Mouse (Mus musculus): ENCODE results near the gene Dlg1.

Gene Dlg1

GRCm38 (mm10) chr16:31865242-31865641 is 202.0 kb downstream of the Dlg1 start:
- no peak for DNase-seq

GRCm38 (mm10) chr16:31866911-31867310 is 203.7 kb downstream of the Dlg1 start:
- no peak for DNase-seq

GRCm38 (mm10) chr16:31867736-31868135 is 204.5 kb downstream of the Dlg1 start:
- DNase-seq, result no peak

GRCm38 (mm10) chr16:31873721-31874120 is 210.5 kb downstream of the Dlg1 start:
- DNase-seq, result no peak

- DNase-seq, result no peak
These were observed 212.1 kb downstream of the Dlg1 start for GRCm38 (mm10) chr16:31875391-31875790.

GRCm38 (mm10) chr16:31876386-31876785 is 213.1 kb downstream of the Dlg1 start:
- no peak for DNase-seq

- DNase-seq, result peak in 1 of 2 experiments; percentile 23
These were observed 214.8 kb downstream of the Dlg1 start for GRCm38 (mm10) chr16:31878052-31878451.

GRCm38 (mm10) chr16:31878573-31879257 is 215.5 kb downstream of the Dlg1 start, which contains the start of gene Meltf:
Gene Meltf (plus strand): TSS chr16:31878810.
- peak; percentile 84 for DNase-seq

DNA sequence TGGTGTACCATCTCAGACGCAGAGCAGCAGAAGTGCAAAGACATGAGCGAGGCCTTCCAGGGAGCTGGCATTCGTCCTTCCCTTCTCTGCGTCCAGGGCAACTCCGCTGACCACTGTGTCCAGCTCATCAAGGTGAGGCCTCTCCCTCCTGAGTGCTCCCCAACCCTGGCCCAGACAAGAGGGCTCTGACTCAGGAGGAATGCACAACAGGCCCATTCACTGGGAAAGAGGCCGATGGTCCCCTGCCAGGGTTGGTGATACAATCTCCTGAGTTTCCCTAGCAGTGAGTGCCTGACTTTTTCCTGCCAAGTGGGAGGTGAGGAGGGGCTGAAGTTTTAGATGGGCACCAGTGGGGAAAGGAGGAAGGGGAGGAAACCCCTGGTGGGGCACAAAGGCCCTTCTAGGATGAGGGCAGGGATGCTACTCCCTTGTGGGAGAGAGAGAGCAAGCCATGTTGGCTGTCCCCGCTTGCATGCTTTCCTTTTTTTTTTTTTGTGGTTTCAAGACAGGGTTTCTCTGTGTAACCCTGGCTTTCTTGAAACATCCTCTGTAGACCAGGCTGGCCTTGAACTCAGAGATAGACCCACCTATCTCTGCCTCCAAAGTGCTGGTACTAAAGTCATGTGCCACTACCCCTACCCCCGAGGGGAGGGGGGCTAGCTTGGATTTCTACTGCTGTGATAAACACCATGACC is 217.1 kb downstream of the Dlg1 start:
- peak in 1 of 2 experiments; percentile 14 for DNase-seq

DNA sequence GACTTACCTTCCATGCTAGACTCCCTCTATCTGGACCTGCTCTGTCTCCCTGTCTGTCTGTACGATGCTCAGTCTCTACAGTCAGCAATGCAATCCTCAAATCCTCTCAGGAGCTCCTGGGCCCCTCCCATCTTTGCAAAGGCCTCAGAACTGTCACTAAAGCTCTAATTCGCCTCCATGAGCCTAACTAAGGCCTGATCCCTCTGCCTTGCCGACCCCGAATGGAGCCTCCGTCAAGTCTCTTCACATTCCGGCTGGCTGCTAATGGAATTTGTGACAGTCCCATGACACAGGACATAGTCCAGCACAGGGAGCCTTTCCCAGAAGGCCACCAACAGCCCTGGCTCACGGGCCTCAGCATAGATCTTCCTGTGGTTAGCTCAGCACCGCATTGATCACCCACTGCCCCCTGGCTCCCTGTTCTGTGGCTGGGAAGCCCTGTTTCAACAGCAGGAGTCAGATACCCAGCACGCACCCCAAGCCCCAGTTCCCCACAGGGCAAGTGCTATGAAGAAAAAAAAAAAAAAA is 219.2 kb downstream of the Dlg1 start:
- peak in 1 of 2 experiments; percentile 30 for DNase-seq

GRCm38 (mm10) chr16:31883302-31883701 is 220.1 kb downstream of the Dlg1 start:
- DNase-seq, result peak in 1 of 2 experiments; percentile 27

DNA sequence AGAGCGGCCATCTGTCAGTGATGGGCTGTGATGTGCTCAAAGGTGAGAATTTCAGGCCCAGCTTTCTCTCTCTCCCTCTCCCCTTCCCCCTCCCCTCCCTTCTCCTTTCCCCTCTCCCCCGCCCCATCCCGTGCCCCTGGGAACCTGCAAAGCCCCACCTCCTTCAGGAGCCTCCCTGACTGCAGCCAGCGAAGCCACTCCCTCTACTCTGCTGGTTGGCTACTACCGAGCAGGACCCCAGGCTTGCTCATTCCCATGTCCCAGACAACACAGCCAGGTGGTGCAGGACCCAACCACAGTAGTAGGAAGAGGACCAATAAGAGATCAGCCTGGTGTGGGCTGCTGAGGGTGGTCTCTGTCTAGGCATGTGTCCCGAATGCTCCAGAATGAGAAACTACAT is 220.7 kb downstream of the Dlg1 start:
- DNase-seq, result peak in 1 of 2 experiments; percentile 14

DNA sequence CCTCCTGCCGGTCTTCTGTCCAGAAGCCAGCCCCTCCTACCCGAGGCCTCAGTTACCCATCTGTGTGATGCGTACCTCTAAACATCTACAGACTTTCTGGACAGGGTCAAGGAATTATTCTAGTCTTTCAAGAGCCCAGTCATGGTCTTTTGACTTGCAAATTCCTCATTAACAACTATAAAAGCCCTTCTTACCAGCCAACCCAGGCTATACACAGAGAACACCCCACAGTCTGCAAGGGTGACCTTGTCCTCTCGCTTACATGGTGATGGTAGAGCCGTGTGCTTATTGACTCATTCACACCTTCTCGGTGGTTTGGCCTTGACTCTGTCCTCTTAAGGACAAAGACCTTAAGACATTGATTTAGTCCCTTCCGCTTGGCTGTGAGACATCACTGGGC is 227.7 kb downstream of the Dlg1 start:
- DNase-seq, result no peak

DNA sequence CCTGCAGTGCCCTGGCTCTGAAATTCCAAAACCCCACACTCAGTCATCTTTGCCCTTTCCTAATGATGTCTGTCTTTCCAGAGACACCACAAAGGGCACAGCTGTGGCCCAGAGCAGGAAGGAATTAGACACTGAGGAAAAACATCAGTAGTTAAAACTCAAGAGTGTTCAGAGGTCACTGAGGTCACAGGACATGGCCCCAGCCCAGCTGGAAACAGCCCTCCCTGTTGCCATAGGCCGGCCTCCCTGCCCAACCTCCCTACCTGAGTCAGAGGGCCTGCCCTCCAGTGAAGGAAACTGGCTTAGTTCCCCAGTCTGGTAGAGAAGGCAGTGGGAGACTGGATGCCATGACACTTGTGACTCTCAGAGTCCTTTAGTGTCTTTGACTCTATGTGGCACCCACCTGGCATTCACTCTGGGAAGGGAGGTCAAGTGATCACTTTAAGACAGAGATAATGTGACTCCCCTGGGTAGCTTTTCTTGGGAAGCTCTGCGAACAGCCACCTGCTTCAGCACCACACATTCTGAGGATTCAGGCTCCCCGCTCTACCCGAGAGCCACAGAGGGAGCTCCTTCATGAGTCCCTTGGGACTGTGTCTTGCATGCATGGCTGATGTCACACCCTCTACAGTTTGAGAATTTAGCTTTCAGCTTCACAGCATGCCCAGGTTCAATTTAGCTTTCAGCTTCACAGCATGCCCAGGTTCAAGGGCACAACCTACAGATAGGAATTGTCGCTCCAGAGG is 230.3 kb downstream of the Dlg1 start:
- DNase-seq, result no peak

DNA sequence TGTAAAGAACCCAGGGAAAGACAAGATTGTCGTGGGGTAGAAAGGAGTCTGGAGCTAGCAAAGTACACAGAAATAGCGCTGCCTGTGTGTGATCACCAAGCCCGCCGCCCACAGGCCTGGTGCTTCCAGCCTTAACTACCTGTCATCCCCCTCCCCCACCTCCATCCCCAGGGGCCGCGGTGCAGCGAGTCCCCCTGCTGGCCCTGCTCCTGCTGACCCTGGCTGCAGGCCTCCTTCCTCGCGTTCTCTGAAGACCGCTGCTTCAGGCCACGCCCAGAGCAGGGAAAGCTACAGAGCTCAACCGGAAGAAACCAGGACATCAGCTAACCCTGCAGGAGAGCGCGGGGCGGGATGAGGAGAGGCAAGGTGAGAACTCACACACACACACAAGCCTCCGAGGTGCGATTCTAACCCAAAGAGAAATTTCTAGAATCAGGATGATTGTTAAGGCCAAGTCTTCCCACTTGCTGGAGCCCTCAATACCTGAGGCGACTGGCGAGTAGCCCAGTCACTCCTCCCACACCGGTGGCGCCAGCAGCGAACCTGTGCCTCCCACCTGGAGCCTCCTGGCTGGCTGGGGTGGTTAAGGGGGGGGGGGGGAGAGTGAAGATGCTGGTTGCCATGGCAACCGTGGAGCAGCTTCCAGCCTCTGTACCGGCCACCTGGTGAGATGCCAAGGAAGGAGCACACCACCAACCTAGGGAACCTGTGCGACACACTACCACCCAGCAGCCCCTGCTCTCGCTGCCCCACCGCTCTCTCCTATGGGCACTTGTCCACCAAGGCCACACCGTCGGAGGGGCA is 233.9 kb downstream of the Dlg1 start:
- peak; percentile 29 to 53 for DNase-seq

GRCm38 (mm10) chr16:31898546-31899326 is 235.5 kb downstream of the Dlg1 start:
- peak in 1 of 2 experiments; percentile 26 for DNase-seq

GRCm38 (mm10) chr16:31901886-31902285 is 238.6 kb downstream of the Dlg1 start:
- no peak for DNase-seq

DNA sequence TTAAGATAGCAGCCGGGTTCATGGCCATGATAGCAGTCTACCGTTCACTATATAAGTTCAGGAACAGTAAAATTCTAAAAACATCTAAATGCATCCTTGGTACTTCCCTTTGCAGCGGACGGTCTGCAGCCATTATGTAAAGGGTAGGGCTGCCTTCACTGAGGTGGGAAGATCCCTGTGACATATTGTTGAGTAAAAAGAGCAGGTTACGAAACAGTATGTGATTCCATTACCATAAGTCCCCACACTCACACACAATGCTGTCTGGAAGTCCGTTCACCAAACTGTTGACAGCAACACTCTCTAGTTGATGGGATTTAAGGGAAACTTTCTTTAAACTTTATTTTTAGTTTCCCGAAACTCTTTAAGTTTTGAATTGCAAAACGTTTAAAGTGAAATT is 240.0 kb downstream of the Dlg1 start:
- DNase-seq, result no peak

DNA sequence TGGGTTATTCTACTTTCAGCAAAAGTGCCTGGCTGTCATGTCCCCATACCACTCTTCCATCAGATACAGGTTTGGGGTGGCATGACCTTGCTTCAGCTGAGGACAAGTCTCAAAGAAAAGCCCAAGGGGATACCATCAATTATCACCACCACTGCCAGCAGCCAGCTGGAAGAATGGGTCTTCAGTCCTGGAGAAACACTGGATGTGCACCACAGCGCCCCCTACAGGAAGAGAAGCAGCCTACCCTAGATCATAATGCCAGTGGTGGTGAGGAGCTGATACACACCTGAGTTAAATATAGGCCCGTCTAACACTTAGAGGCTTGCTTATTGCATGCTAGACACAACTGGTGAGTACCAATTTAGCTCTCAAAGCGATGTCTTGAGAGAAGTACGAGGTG is 242.1 kb downstream of the Dlg1 start:
- no peak for DNase-seq

DNA sequence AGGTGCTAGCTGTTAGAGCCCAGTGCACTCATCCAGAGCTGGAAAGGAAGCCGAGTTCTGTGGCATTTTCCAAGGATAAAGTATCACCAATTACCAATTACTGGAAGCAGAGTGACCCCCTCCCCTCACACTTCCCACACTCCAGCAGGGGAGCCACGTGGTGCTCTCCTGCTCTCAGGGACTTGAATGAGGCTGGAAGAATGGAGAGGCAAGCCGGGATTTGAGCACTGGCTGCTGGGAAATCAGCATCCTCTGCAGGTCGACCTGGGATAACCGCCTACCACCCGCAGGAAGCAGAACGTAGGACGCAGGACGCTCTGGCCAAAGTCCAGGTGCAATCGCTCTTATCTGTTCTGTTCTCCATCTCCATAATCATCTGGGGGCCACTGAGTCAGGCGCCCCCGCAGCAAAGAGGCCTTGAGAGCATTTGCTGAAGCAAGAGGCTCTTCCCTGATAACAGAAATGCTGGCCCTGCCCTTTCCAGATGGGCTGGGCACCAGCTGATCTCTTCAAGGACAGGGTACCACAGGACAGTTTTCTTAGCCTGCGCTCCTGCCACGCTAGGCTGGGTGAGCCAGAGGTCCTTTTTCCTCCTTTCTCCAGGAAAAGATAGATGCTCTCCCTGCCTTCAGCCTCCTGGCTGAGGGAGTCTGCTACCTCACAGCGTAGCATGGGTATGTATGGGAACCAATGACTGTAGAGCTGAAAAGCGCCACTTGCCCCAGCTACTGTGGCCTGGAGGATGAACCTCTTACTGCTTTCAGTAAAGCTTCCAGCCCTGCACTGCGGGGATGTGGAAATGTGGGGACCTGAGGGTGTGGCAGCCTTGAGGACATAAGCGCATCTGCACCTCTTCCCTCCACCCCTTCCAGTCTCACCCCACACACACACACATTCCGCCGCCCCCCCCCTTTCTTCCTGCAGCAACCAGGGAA is 242.9 kb downstream of the Dlg1 start:
- DNase-seq, result peak in 1 of 2 experiments; percentile 29

All from kidney, postnatal 25 days (tissue).